Mouse (Mus musculus): ENCODE data around the gene Gmfg.

Gmfg gene

GRCm38 (mm10) chr7:28484192-28484591 is 46.9 kb downstream of the Gmfg start:
- no peak for DNase-seq (ENCODE audit: low spot score)

GRCm38 (mm10) chr7:28488030-28488491 is 50.8 kb downstream of the Gmfg start:
- no peak for DNase-seq (ENCODE audit: low spot score)

- DNase-seq (ENCODE audit: low spot score): peak; percentile 51
These were observed 53.2 kb downstream of the Gmfg start for GRCm38 (mm10) chr7:28490410-28490809.

GRCm38 (mm10) chr7:28490903-28491302 is 53.7 kb downstream of the Gmfg start:
- no peak for DNase-seq (ENCODE audit: low spot score)

- no peak for DNase-seq (ENCODE audit: low spot score)
These were observed 55.1 kb downstream of the Gmfg start for GRCm38 (mm10) chr7:28492310-28492709.

GRCm38 (mm10) chr7:28495426-28495825 is 58.2 kb downstream of the Gmfg start:
- DNase-seq (ENCODE audit: low spot score): no peak

Data from c-Kit-positive CD71-positive TER-119-positive erythroid progenitor cells, embryonic 14.5 days (primary cell).